In the genomic region with DNA sequence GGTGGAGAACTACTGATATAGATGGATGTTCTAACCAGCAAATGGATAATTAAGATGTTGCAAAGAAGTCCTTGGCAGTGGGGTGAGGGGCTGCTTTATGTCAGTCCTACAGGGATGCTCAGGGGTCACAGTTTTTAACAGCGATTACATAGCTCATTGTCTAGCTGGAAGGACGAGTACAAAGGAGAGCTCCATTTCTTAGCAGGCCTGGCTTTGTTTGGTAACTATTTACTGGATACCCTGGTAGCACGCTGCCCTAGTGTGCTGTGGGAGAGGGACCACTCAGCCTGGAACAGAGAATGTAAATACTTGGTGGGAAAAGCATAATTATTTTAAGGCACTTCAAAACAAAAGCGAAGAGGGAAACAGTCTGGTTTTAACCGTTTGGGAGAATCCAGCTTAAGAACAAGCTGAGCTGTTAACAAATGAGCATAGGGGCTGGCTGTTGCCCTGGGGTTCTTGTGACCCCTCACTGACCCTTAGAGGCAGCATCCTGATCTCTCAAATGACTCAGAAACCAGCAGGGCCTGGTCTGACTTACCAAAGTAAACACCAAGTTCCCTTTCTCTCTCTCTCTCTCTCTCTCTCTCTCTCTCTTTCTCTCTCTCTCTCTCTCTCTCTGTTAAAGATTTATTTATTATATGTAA, we compare ENCODE assay signal across 17 mouse cellular contexts. TPM values are rescaled to one million over a fixed set of nuclear protein-coding genes. Genes with fewer than 3 reads are reported as not detected.
DNase-seq lines count a peak whose midpoint lies in the region; ATAC-seq lines count a peak whose summit lies in the region.
"Had no signal": no experiment of that assay in that cellular context is flagged by ENCODE, and none has a peak within 500 bp of the region (broad histone marks: within the 10 kb centered on the region; RNA-seq: fewer than 3 reads in every experiment).

No protein-coding gene starts in this region.

- intact Hi-C loops in left cerebral cortex, postnatal 14 days (cut with DNase I), result no loop called here

- H3K27ac ChIP-seq in forebrain, embryonic 13.5 days, result no peak overlapping the region
- no peak overlapping the region for H3K27ac ChIP-seq in forebrain, embryonic 14.5 days (ENCODE audit: low read depth, low read length)
- 0 out of 2 replicates have a peak overlapping the region, but pooled peaks have one; percentile 34 for H3K27ac ChIP-seq in intestine, embryonic 16.5 days (ENCODE audit: low read length)
- H3K27ac ChIP-seq: embryonic facial prominence, embryonic 13.5 days; heart, adult 2 months; liver, embryonic 15.5 days had no signal

- H3K9ac ChIP-seq in forebrain, embryonic 13.5 days, result no peak overlapping the region
- no peak overlapping the region for H3K9ac ChIP-seq in forebrain, embryonic 14.5 days (ENCODE audit: low read length)
- no peak overlapping the region for H3K9ac ChIP-seq in intestine, embryonic 16.5 days (ENCODE audit: low read depth, low read length)
- H3K9ac ChIP-seq: embryonic facial prominence, embryonic 13.5 days; liver, embryonic 15.5 days had no signal

- no peaks in the 10 kb centered on the region for H3K36me3 ChIP-seq in forebrain, embryonic 13.5 days (ENCODE audit: poor library complexity, severe bottlenecking)
- H3K36me3 ChIP-seq in forebrain, embryonic 14.5 days (ENCODE audit: control insufficient read depth, insufficient read depth, low read length), result no peaks in the 10 kb centered on the region
- no peaks in the 10 kb centered on the region for H3K36me3 ChIP-seq in intestine, embryonic 16.5 days (ENCODE audit: control insufficient read depth, insufficient read depth, low read length)
- H3K36me3 ChIP-seq: embryonic facial prominence, embryonic 13.5 days; liver, embryonic 15.5 days had no signal

- no peak overlapping the region for H3K4me3 ChIP-seq in forebrain, embryonic 13.5 days
- no peak overlapping the region for H3K4me3 ChIP-seq in forebrain, embryonic 14.5 days (ENCODE audit: low read depth, low read length)
- H3K4me3 ChIP-seq in intestine, embryonic 16.5 days (ENCODE audit: low read length), result no peak overlapping the region
- H3K4me3 ChIP-seq: embryonic facial prominence, embryonic 13.5 days; heart, adult 2 months; liver, embryonic 15.5 days had no signal

- peak; percentile 38; the same call in 1 of the 2 replicates for ATAC-seq in forebrain, embryonic 13.5 days
- no peak for ATAC-seq in forebrain, embryonic 14.5 days
- peak; percentile 53; the same call in 1 of the 2 replicates for ATAC-seq in intestine, embryonic 16.5 days
- no peak for ATAC-seq in granulocyte monocyte progenitor cell, adult 5-6 weeks (replicated peaks; ENCODE audit: poor library complexity, severe bottlenecking)

- peaks cover 14% of the 10 kb centered on the region for H3K4me1 ChIP-seq in forebrain, embryonic 13.5 days
- H3K4me1 ChIP-seq in forebrain, embryonic 14.5 days (ENCODE audit: control insufficient read depth, insufficient read depth, low read length), result peaks cover 7% of the 10 kb centered on the region; the same call in 1 of the 2 replicates
- H3K4me1 ChIP-seq in intestine, embryonic 16.5 days (ENCODE audit: control insufficient read depth, insufficient read depth, low read length), result peaks cover 6% of the 10 kb centered on the region
- H3K4me1 ChIP-seq: liver, embryonic 15.5 days had no signal

- no peak for DNase-seq in forebrain, embryonic 14.5 days (ENCODE audit: low spot score)
- DNase-seq in embryo, embryonic 11 days, result peak; percentile 70
- peak; percentile 35 for DNase-seq in retina, embryonic 14.5 days (ENCODE audit: low spot score)
- no peak for DNase-seq in left cerebral cortex, postnatal 14 days (ENCODE audit: low spot score in 2 of 2)
- DNase-seq in thymus, postnatal 4 days, result no peak
- DNase-seq: B cell, adult 2 months; cerebellum, adult 2 months; heart, adult 2 months; heart, postnatal 36 days; kidney, adult 9 months; left cerebral cortex, postnatal 4 days; thymus, adult 2 months had no signal

- WGBS in forebrain, embryonic 13.5 days, result 11% methylated on average over 5 of the region's 5 CpGs
- 12% methylated on average over 5 of the region's 5 CpGs for WGBS in forebrain, embryonic 14.5 days
- WGBS in intestine, embryonic 16.5 days, result 29% methylated on average over 5 of the region's 5 CpGs

- no peaks in the 10 kb centered on the region for H3K9me3 ChIP-seq in forebrain, embryonic 13.5 days (replicated peaks)
- no peaks in the 10 kb centered on the region for H3K9me3 ChIP-seq in forebrain, embryonic 14.5 days (replicated peaks; ENCODE audit: control insufficient read depth, low read length)
- H3K9me3 ChIP-seq in intestine, embryonic 16.5 days (ENCODE audit: control insufficient read depth, low read length), result no peaks in the 10 kb centered on the region
- H3K9me3 ChIP-seq: embryonic facial prominence, embryonic 13.5 days; liver, embryonic 15.5 days had no signal

- H3K4me2 ChIP-seq in forebrain, embryonic 13.5 days, result no peak overlapping the region
- no peak overlapping the region for H3K4me2 ChIP-seq in forebrain, embryonic 14.5 days (ENCODE audit: low read length)
- H3K4me2 ChIP-seq in intestine, embryonic 16.5 days (ENCODE audit: low read depth, low read length), result no peak overlapping the region
- H3K4me2 ChIP-seq: embryonic facial prominence, embryonic 13.5 days; liver, embryonic 15.5 days had no signal

- H3K27me3 ChIP-seq in forebrain, embryonic 13.5 days, result no peaks in the 10 kb centered on the region; the same call in 1 of the 2 replicates
- no peaks in the 10 kb centered on the region for H3K27me3 ChIP-seq in forebrain, embryonic 14.5 days (replicated peaks; ENCODE audit: control insufficient read depth, insufficient read depth, low read length)
- H3K27me3 ChIP-seq in intestine, embryonic 16.5 days (replicated peaks; ENCODE audit: control insufficient read depth, insufficient read depth, low read length), result no peaks in the 10 kb centered on the region
- H3K27me3 ChIP-seq: embryonic facial prominence, embryonic 13.5 days; liver, embryonic 15.5 days had no signal

RNA-seq across cellular contexts. Expression of a gene that starts 48.4 kb away (rescaled TPM):
- 1.2 and 1.3 TPM in 2 replicates for polyA plus RNA-seq in forebrain, embryonic 13.5 days (2015; fragmentation: Nextera tagmentation; extraction: Ambion mirVana)
- 0.57 and 1.1 TPM in 2 replicates for polyA plus RNA-seq in forebrain, embryonic 14.5 days (2014; fragmentation: Nextera tagmentation; extraction: Ambion mirVana)
- 29.4 and 29.8 TPM in 2 replicates for polyA plus RNA-seq in intestine, embryonic 16.5 days (2015; fragmentation: Nextera tagmentation; extraction: Ambion mirVana)
- not detected in 2 replicates for total RNA-seq in granulocyte monocyte progenitor cell, adult 5-6 weeks (2014; fragmentation: Nextera tagmentation)
- total RNA-seq in granulocyte monocyte progenitor cell, adult 5-6 weeks (2017), result not detected in 2 replicates
- total RNA-seq in left cerebral cortex, postnatal 14 days (2021), result 1 to 10 TPM in 1 of 2 experiments, under 1 TPM in 1; 0.87 to 1.4 TPM

Comparison
In these comparisons a context has a peak if more than half of its experiments do, and no peak if none do; other contexts are left out.
1. ATAC-seq: peak in forebrain, embryonic 13.5 days (single experiment) and intestine, embryonic 16.5 days (single experiment); none in forebrain, embryonic 14.5 days (single experiment) and granulocyte monocyte progenitor cell, adult 5-6 weeks (single experiment).
2. DNase-seq: peak in embryo, embryonic 11 days (single experiment) and retina, embryonic 14.5 days (single experiment); none in forebrain, embryonic 14.5 days (single experiment), left cerebral cortex, postnatal 14 days (0 of 2) and thymus, postnatal 4 days (single experiment).
3. RNA of a gene that starts 48.4 kb away (polyA plus RNA-seq): 29.4 to 29.8 TPM in intestine, embryonic 16.5 days; 1.2 to 1.3 TPM in forebrain, embryonic 13.5 days and 0.57 to 1.1 TPM in forebrain, embryonic 14.5 days; every median in the first group is over 10 times any median in the second.